Mouse (Mus musculus) limb, embryonic 10.5 days (tissue): ENCODE measurements at regions not wholly inside any gene's neighbourhood (a gene's known extent, or its start where the extent isn't known, plus 50 kb on each side); places are given as distances from the start of the nearest gene placed in this dataset.

Experiments
- DNase-seq: peaks from one replicate; pipeline ENCODE4 v3.0.0-alpha.2; 2017; ENCODE audit warnings: low spot score
- H3K27ac ChIP-seq: fragments of 300-500 bp; sonication (generic); 2 replicates; pipeline ENCODE4 v1.5.1; 2016; ENCODE audit warnings: mild to moderate bottlenecking
- H3K27me3 ChIP-seq: fragments of 300-500 bp; sonication (generic); 2 replicates; pipeline ENCODE4 v1.6.1; 2016; ENCODE audit warnings: low read depth, mild to moderate bottlenecking; ENCODE audit not compliant: poor library complexity, severe bottlenecking
- H3K36me3 ChIP-seq: fragments of 300-500 bp; sonication (generic); 2 replicates; pipeline ENCODE4 v1.6.1; 2016; ENCODE audit warnings: mild to moderate bottlenecking, moderate library complexity
- H3K4me1 ChIP-seq: fragments of 300-500 bp; sonication (generic); 2 replicates; pipeline ENCODE4 v1.6.1; 2016
- H3K4me3 ChIP-seq: fragments of 300-500 bp; sonication (generic); 2 replicates; pipeline ENCODE4 v1.5.1; 2016; ENCODE audit warnings: mild to moderate bottlenecking, moderate library complexity
- H3K9me3 ChIP-seq: fragments of 300-500 bp; sonication (generic); replicated peaks from 2 replicates; pipeline ENCODE4 v1.6.1; 2016; ENCODE audit warnings: mild to moderate bottlenecking
- WGBS: fragments of 180-500 bp; shearing (Covaris S2); methylation state at CpG from one replicate; pipeline ENCODE4 v1.1.7; 2016; 5-methylcytosine and 5-hydroxymethylcytosine counted together

GRCm38 (mm10) chr5:106064366-106064765 lies 188.0 kb downstream of the Zfp326 start:
- no peaks in the 10 kb centered on the region; the same call in 1 of the 2 replicates for H3K9me3 ChIP-seq
- WGBS: 89% methylated on average over 7 of the region's 7 CpGs
- H3K4me1 ChIP-seq: peaks cover 5% of the 10 kb centered on the region; the same call in 1 of the 2 replicates
- H3K27ac ChIP-seq: no peak overlapping the region
- no peaks in the 10 kb centered on the region for H3K27me3 ChIP-seq
- no peak overlapping the region for H3K4me3 ChIP-seq
- H3K36me3 ChIP-seq: no peaks in the 10 kb centered on the region
- DNase-seq: no peak

- no peaks in the 10 kb centered on the region for H3K27me3 ChIP-seq
- 93% methylated on average over 6 of the region's 6 CpGs for WGBS
Observed at GRCm38 (mm10) chr5:106062926-106063325, 186.6 kb downstream of the Zfp326 start.

GRCm38 (mm10) chr5:106056631-106057030 lies 180.3 kb downstream of the Zfp326 start:
- Histone ChIP-seq H3K36me3 (no peaks in the 10 kb centered on the region), H3K27ac (no peak overlapping the region), H3K9me3 (no peaks in the 10 kb centered on the region), H3K4me1 (peaks cover 6% of the 10 kb centered on the region; the same call in 1 of the 2 replicates), H3K27me3 (0 out of 2 replicates have a peak, but pooled peaks cover 6% of the 10 kb centered on the region), H3K4me3 (no peak overlapping the region)
- WGBS: 9% methylated on average over 9 of the region's 9 CpGs
- DNase-seq: no peak

More at GRCm38 (mm10) chr5:106062926-106063325, 186.6 kb downstream of the Zfp326 start:
- Histone ChIP-seq H3K36me3 (no peaks in the 10 kb centered on the region), H3K9me3 (no peaks in the 10 kb centered on the region; the same call in 1 of the 2 replicates), H3K4me1 (peaks cover 5% of the 10 kb centered on the region; the same call in 1 of the 2 replicates), H3K4me3 (no peak overlapping the region), H3K27ac (no peak overlapping the region)
- DNase-seq: no peak

- Histone ChIP-seq H3K9me3 (no peaks in the 10 kb centered on the region), H3K27ac (no peak overlapping the region), H3K4me1 (0 out of 2 replicates have a peak, but pooled peaks cover 6% of the 10 kb centered on the region), H3K4me3 (no peak overlapping the region), H3K36me3 (no peaks in the 10 kb centered on the region), H3K27me3 (0 out of 2 replicates have a peak, but pooled peaks cover 6% of the 10 kb centered on the region)
- no peak for DNase-seq
- 67% methylated on average over 8 of the region's 8 CpGs for WGBS
Observed at GRCm38 (mm10) chr5:106055221-106055620, 178.9 kb downstream of the Zfp326 start.

GRCm38 (mm10) chr5:106051026-106051425 lies 174.7 kb downstream of the Zfp326 start:
- Histone ChIP-seq H3K27me3 (no peaks in the 10 kb centered on the region), H3K9me3 (no peaks in the 10 kb centered on the region), H3K4me1 (no peaks in the 10 kb centered on the region), H3K4me3 (no peak overlapping the region), H3K27ac (no peak overlapping the region), H3K36me3 (no peaks in the 10 kb centered on the region)
- WGBS: 86% methylated on average over 8 of the region's 8 CpGs
- no peak for DNase-seq

- H3K4me1 ChIP-seq: no peaks in the 10 kb centered on the region
- H3K4me3 ChIP-seq: no peak overlapping the region
- no peak overlapping the region for H3K27ac ChIP-seq
- H3K27me3 ChIP-seq: no peaks in the 10 kb centered on the region
- no peaks in the 10 kb centered on the region for H3K9me3 ChIP-seq
- 90% methylated on average over 12 of the region's 12 CpGs for WGBS
- no peak for DNase-seq
- H3K36me3 ChIP-seq: no peaks in the 10 kb centered on the region
Observed at GRCm38 (mm10) chr5:106044878-106045585, 168.7 kb downstream of the Zfp326 start.

GRCm38 (mm10) chr5:106038321-106038720 lies 162.0 kb downstream of the Zfp326 start:
- DNase-seq: no peak
- H3K4me1 ChIP-seq: no peaks in the 10 kb centered on the region
- no peaks in the 10 kb centered on the region for H3K27me3 ChIP-seq
- H3K4me3 ChIP-seq: no peak overlapping the region
- H3K27ac ChIP-seq: no peak overlapping the region
- H3K36me3 ChIP-seq: no peaks in the 10 kb centered on the region
- no peaks in the 10 kb centered on the region for H3K9me3 ChIP-seq
- WGBS: 94% methylated on average over 18 of the region's 18 CpGs

- WGBS: 81% methylated on average over 6 of the region's 6 CpGs
- no peak for DNase-seq
- H3K4me1 ChIP-seq: 0 out of 2 replicates have a peak, but pooled peaks cover 2% of the 10 kb centered on the region
- no peak overlapping the region for H3K4me3 ChIP-seq
- H3K9me3 ChIP-seq: no peaks in the 10 kb centered on the region
- H3K27me3 ChIP-seq: no peaks in the 10 kb centered on the region
- H3K27ac ChIP-seq: no peak overlapping the region
- no peaks in the 10 kb centered on the region for H3K36me3 ChIP-seq
Observed at GRCm38 (mm10) chr5:106036176-106036575, 159.8 kb downstream of the Zfp326 start.

- no peaks in the 10 kb centered on the region for H3K9me3 ChIP-seq
- no peaks in the 10 kb centered on the region for H3K27me3 ChIP-seq
- H3K4me3 ChIP-seq: no peak overlapping the region
- no peaks in the 10 kb centered on the region for H3K36me3 ChIP-seq
- no peak overlapping the region for H3K27ac ChIP-seq
- no peak for DNase-seq
- WGBS: 86% methylated on average over 4 of the region's 4 CpGs
- H3K4me1 ChIP-seq: 0 out of 2 replicates have a peak, but pooled peaks cover 2% of the 10 kb centered on the region
Observed at GRCm38 (mm10) chr5:106032956-106033355, 156.6 kb downstream of the Zfp326 start.

- no peak overlapping the region for H3K27ac ChIP-seq
- H3K9me3 ChIP-seq: no peaks in the 10 kb centered on the region
- no peak overlapping the region for H3K4me3 ChIP-seq
- no peaks in the 10 kb centered on the region for H3K36me3 ChIP-seq
- DNase-seq: no peak
- no peaks in the 10 kb centered on the region for H3K27me3 ChIP-seq
- 0 out of 2 replicates have a peak, but pooled peaks cover 2% of the 10 kb centered on the region for H3K4me1 ChIP-seq
- WGBS: 64% methylated on average over 2 of the region's 2 CpGs
Observed at GRCm38 (mm10) chr5:106026861-106027260, 150.5 kb downstream of the Zfp326 start.

- H3K27me3 ChIP-seq: peaks cover 10% of the 10 kb centered on the region; the same call in 1 of the 2 replicates
- no peak overlapping the region for H3K4me3 ChIP-seq
- WGBS: 55% methylated on average over 16 of the region's 16 CpGs
- no peaks in the 10 kb centered on the region for H3K36me3 ChIP-seq
- H3K4me1 ChIP-seq: peaks cover 9% of the 10 kb centered on the region; the same call in 1 of the 2 replicates
- DNase-seq: no peak
- H3K9me3 ChIP-seq: no peaks in the 10 kb centered on the region
- H3K27ac ChIP-seq: no peak overlapping the region
Observed at GRCm38 (mm10) chr5:106004292-106004917, 128.0 kb downstream of the Zfp326 start.

- Histone ChIP-seq H3K4me3 (no peak overlapping the region), H3K4me1 (peaks cover 9% of the 10 kb centered on the region; the same call in 1 of the 2 replicates), H3K9me3 (no peaks in the 10 kb centered on the region), H3K36me3 (no peaks in the 10 kb centered on the region), H3K27ac (no peak overlapping the region), H3K27me3 (peaks cover 10% of the 10 kb centered on the region; the same call in 1 of the 2 replicates)
- WGBS: 65% methylated on average over 28 of the region's 28 CpGs
- no peak for DNase-seq
Observed at GRCm38 (mm10) chr5:106003321-106004291, 127.2 kb downstream of the Zfp326 start.
